Mouse (Mus musculus): ENCODE data around the gene Gamt. TPM values are rescaled to one million over a fixed set of nuclear protein-coding genes. Genes with fewer than 3 reads are reported as not detected.

The Gamt gene
- polyA plus RNA-seq, 1 experiment from 2014 or later = 8.2 TPM

- WGBS (ENCODE audit: missing documents) = 94% methylated on average over 24 of the region's 24 CpGs
- no peak overlapping the region for H3K4me3 ChIP-seq (ENCODE audit: inconsistent target)
- no peak overlapping the region for H3K27ac ChIP-seq
- no peaks in the 10 kb centered on the region for H3K36me3 ChIP-seq (ENCODE audit: inconsistent target)
- no peaks in the 10 kb centered on the region for H3K79me2 ChIP-seq (ENCODE audit: inconsistent target)
These were observed 51.9 kb downstream of the Gamt start for GRCm38 (mm10) chr10:80208841-80209371.

GRCm38 (mm10) chr10:80208248-80208647 lies 52.6 kb downstream of the Gamt start:
- 90% methylated on average over 4 of the region's 4 CpGs for WGBS (ENCODE audit: missing documents)
- no peaks in the 10 kb centered on the region for H3K36me3 ChIP-seq (ENCODE audit: inconsistent target)
- no peak overlapping the region for H3K4me3 ChIP-seq (ENCODE audit: inconsistent target)

More at GRCm38 (mm10) chr10:80208248-80208647, 52.6 kb downstream of the Gamt start:
- Histone ChIP-seq H3K79me2 (ENCODE audit: inconsistent target) (no peaks in the 10 kb centered on the region), H3K27ac (no peak overlapping the region)

Other genes starting within 250 kb of the Gamt start
- gene Arhgap45, start 244.4 kb downstream of the Gamt start, polyA plus RNA-seq (2018) = 56.2 to 124 TPM (median 74.2 TPM) in 3 replicates
- 51.6 to 65.8 TPM (median 54.3 TPM) in 3 replicates for gene Polr2e, start 221.2 kb downstream of the Gamt start, polyA plus RNA-seq (2018)
- 427 to 512 TPM (median 481 TPM) in 3 replicates for gene Gpx4, start 213.8 kb downstream of the Gamt start, polyA plus RNA-seq (2018)
- 23.7 to 43.6 TPM (median 42.5 TPM) in 3 replicates for gene Sbno2, start 155.4 kb downstream of the Gamt start, polyA plus RNA-seq (2018)
- 72.6 to 106 TPM (median 79.6 TPM) in 3 replicates for gene Stk11, start 145.2 kb downstream of the Gamt start, polyA plus RNA-seq (2018)
- 68.4 to 213 TPM (median 169 TPM) in 3 replicates for gene Atp5d, start 122.4 kb downstream of the Gamt start, polyA plus RNA-seq (2018)
- 1.9 to 3.0 TPM (median 2.4 TPM) in 3 replicates for gene Cbarp, start 120.2 kb downstream of the Gamt start, polyA plus RNA-seq (2018)
- gene Midn, start 112.7 kb downstream of the Gamt start, polyA plus RNA-seq (2018) = 16.3 to 36.3 TPM (median 20.3 TPM) in 3 replicates
- 17.6 to 31.0 TPM (median 19.0 TPM) in 3 replicates for gene Cirbp, start 95.0 kb downstream of the Gamt start, polyA plus RNA-seq (2018)
- 4.4 to 19.3 TPM (median 13.3 TPM) in 3 replicates for gene 1600002K03Rik, start 88.1 kb downstream of the Gamt start, polyA plus RNA-seq (2018)
- 0.11 to 0.29 TPM (median 0.26 TPM) in 3 replicates for gene Efna2, start 81.5 kb downstream of the Gamt start, polyA plus RNA-seq (2018)
- 5.1 to 14.8 TPM (median 7.6 TPM) in 3 replicates for gene Mum1, start 34.6 kb downstream of the Gamt start, polyA plus RNA-seq (2018)
- gene Ndufs7, start 11.9 kb downstream of the Gamt start, polyA plus RNA-seq (2018) = 31.2 to 113 TPM (median 79.8 TPM) in 3 replicates
- 75.1 to 96.3 TPM (median 76.2 TPM) in 3 replicates for gene Dazap1, start 474 bp upstream of the Gamt start, polyA plus RNA-seq (2018)
- gene Rps15, start 31.4 kb upstream of the Gamt start, polyA plus RNA-seq (2018) = 1,044 to 2,135 TPM (median 1,962 TPM) in 3 replicates
- 0.03 to 0.13 TPM (median 0.06 TPM) in 3 replicates for gene Apc2, start 35.0 kb upstream of the Gamt start, polyA plus RNA-seq (2018)
- gene 2310011J03Rik, start 59.5 kb upstream of the Gamt start, polyA plus RNA-seq (2018) = 20.5 to 43.3 TPM (median 41.4 TPM) in 3 replicates
- gene Pcsk4, start 68.5 kb upstream of the Gamt start, polyA plus RNA-seq (2018) = 0.36 to 0.99 TPM (median 0.64 TPM) in 3 replicates
- gene Reep6, start 68.9 kb upstream of the Gamt start, polyA plus RNA-seq (2018) = 0.14 to 0.42 TPM (median 0.14 TPM) in 3 replicates
- 4.7 to 10.2 TPM (median 8.1 TPM) in 3 replicates for gene Adamtsl5, start 87.4 kb upstream of the Gamt start, polyA plus RNA-seq (2018)
- not detected in 3 replicates for gene Plk5, start 95.4 kb upstream of the Gamt start, polyA plus RNA-seq (2018)
- gene Mex3d, start 126.6 kb upstream of the Gamt start, polyA plus RNA-seq (2018) = 4.1 to 6.2 TPM (median 6.0 TPM) in 3 replicates
- 64.4 to 92.6 TPM (median 64.4 TPM) in 3 replicates for gene Mbd3, start 138.5 kb upstream of the Gamt start, polyA plus RNA-seq (2018)
- 150 to 306 TPM (median 241 TPM) in 3 replicates for gene Uqcr11, start 145.8 kb upstream of the Gamt start, polyA plus RNA-seq (2018)
- gene Tcf3, start 172.6 kb upstream of the Gamt start, polyA plus RNA-seq (2018) = 9.2 to 21.5 TPM (median 17.0 TPM) in 3 replicates
- not detected in 3 replicates for gene Onecut3, start 233.8 kb upstream of the Gamt start, polyA plus RNA-seq (2018)